Mouse (Mus musculus) intestine, embryonic 15.5 days (tissue): ENCODE results near the gene Llcfc1. TPM values are rescaled to one million over a fixed set of nuclear protein-coding genes. Genes with fewer than 3 reads are reported as not detected.

Experiments
- ATAC-seq: fragments of 200-750 bp; cut with Nextera tagmentation; 2 replicates; pipeline ENCODE4 v1.8.0; 2017; ENCODE audit warnings: moderate TSS enrichment, moderate library complexity
- H3K27ac ChIP-seq: fragments of 300-500 bp; sonication (generic); 2 replicates; pipeline ENCODE4 v1.5.1; 2015; ENCODE audit warnings: mild to moderate bottlenecking, inconsistent platforms
- H3K27me3 ChIP-seq: fragments of 300-500 bp; sonication (generic); replicated peaks from 2 replicates; pipeline ENCODE4 v1.6.1; 2015; ENCODE audit warnings: inconsistent platforms
- H3K36me3 ChIP-seq: fragments of 300-500 bp; sonication (generic); 2 replicates; pipeline ENCODE4 v1.6.1; 2015; ENCODE audit warnings: inconsistent platforms
- H3K4me1 ChIP-seq: fragments of 300-500 bp; sonication (generic); replicated peaks from 2 replicates; pipeline ENCODE4 v1.6.1; 2015; ENCODE audit warnings: inconsistent platforms
- H3K4me2 ChIP-seq: fragments of 300-500 bp; sonication (generic); replicated peaks from 2 replicates; pipeline ENCODE4 v1.6.1; 2015; ENCODE audit warnings: mild to moderate bottlenecking, inconsistent platforms
- H3K4me3 ChIP-seq: fragments of 300-500 bp; sonication (generic); replicated peaks from 2 replicates; pipeline ENCODE4 v1.5.1; 2015; ENCODE audit warnings: inconsistent platforms
- H3K9ac ChIP-seq: fragments of 300-500 bp; sonication (generic); 2 replicates; pipeline ENCODE4 v1.6.1; 2015; ENCODE audit warnings: inconsistent platforms
- H3K9me3 ChIP-seq: fragments of 300-500 bp; sonication (generic); 2 replicates; pipeline ENCODE4 v1.6.1; 2016; ENCODE audit warnings: inconsistent platforms
- WGBS: fragments of 180-500 bp; shearing (Covaris S2); methylation state at CpG from one replicate; pipeline ENCODE4 v1.1.7; 2015; 5-methylcytosine and 5-hydroxymethylcytosine counted together
- polyA plus RNA-seq: library from polyadenylated mRNA; unstranded; fragments of >200 nt; fragmentation: Nextera tagmentation; extraction: Ambion mirVana; gene quantifications from 2 replicates; pipeline ENCODE4 v1.2.1, GENCODE M21; 2015

Llcfc1 gene
- polyA plus RNA-seq, 1 experiment from 2014 or later: 0.34 TPM

DNA sequence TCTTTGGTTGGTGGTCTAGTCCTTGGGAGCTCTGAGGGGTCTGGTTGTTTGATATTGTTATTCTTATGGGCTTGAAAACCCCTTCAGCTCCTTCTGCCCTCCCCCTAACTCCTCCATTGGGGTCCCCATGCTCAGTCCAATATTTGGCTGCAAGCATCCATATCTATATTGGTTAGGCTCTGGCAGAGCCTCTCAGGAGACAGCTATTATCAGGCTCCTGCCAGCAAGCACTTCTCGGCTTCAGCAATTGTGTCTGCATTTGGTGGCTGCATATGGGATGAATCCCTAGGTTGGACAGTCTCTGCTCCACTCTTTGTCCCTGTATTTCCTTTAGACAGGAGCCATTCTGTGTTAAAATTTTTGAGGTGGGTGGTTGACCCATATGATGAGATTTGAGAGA lies 26.1 kb downstream of the Llcfc1 start:
- Histone ChIP-seq H3K4me2 (no peak overlapping the region), H3K9me3 (no peaks in the 10 kb centered on the region), H3K9ac (no peak overlapping the region), H3K36me3 (no peaks in the 10 kb centered on the region), H3K4me3 (no peak overlapping the region), H3K27ac (no peak overlapping the region), H3K4me1 (no peaks in the 10 kb centered on the region), H3K27me3 (no peaks in the 10 kb centered on the region)
- 68% methylated on average over 1 of the region's 1 CpGs for WGBS
- no peak for ATAC-seq

DNA sequence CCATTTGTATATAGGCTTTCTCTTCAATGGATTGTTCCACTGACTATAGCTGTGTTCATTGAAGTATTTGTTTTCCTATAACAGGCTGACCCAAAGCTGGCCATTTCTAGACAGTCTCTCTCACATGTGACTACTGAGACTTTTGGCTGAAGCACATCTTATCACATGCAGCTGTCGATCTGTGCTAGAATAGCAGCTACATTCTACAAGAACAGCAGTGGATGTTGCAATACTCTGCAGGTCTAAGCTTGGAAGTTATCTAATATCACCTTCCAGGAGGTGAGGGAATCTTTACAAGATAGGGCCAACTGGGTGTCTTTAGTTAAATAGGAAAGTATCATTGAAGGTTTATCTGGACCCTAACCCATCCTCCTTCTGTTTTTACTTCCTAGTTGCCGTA lies 37.2 kb downstream of the Llcfc1 start:
- H3K36me3 ChIP-seq: no peaks in the 10 kb centered on the region
- H3K4me3 ChIP-seq: no peak overlapping the region
- H3K9ac ChIP-seq: no peak overlapping the region
- no peak overlapping the region for H3K27ac ChIP-seq
- H3K4me1 ChIP-seq: no peaks in the 10 kb centered on the region
- no peaks in the 10 kb centered on the region for H3K9me3 ChIP-seq
- no peak for ATAC-seq
- WGBS: 88% methylated on average over 2 of the region's 2 CpGs
- H3K4me2 ChIP-seq: no peak overlapping the region
- H3K27me3 ChIP-seq: no peaks in the 10 kb centered on the region

DNA sequence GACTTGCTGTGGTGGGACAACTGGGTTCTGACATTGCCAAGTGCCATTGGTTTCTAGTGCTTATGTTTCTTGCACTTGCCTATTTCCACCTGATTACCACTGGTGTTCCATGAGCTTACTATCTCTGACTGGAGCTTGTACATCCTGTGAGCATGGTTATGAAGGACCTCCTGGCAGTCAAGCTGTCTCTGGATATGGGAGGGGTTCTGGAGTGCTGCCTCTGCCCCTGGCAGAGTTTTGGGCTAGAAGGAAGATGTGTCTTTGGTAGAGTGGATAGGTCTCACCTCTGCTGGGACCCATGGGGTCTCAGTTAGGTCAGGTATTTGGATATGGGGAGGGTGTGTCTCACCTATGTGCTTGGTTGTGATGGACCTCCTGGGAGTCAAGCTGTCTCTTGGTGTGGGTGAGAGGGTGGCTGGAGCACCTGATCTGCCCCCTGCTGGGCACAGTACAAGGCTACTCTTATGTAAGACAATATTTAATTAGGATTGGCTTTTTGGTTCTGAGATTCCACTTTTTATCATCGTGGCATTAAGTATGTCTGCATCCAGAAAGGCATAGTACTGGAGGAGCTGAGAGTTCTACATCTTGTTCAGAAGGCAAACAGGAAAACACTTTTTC lies 43.9 kb downstream of the Llcfc1 start:
- 84% methylated on average over 1 of the region's 1 CpGs for WGBS
- Histone ChIP-seq H3K4me1 (no peaks in the 10 kb centered on the region), H3K36me3 (no peaks in the 10 kb centered on the region), H3K9me3 (no peaks in the 10 kb centered on the region), H3K27me3 (no peaks in the 10 kb centered on the region), H3K9ac (no peak overlapping the region), H3K27ac (no peak overlapping the region), H3K4me3 (no peak overlapping the region), H3K4me2 (no peak overlapping the region)
- no peak for ATAC-seq

DNA sequence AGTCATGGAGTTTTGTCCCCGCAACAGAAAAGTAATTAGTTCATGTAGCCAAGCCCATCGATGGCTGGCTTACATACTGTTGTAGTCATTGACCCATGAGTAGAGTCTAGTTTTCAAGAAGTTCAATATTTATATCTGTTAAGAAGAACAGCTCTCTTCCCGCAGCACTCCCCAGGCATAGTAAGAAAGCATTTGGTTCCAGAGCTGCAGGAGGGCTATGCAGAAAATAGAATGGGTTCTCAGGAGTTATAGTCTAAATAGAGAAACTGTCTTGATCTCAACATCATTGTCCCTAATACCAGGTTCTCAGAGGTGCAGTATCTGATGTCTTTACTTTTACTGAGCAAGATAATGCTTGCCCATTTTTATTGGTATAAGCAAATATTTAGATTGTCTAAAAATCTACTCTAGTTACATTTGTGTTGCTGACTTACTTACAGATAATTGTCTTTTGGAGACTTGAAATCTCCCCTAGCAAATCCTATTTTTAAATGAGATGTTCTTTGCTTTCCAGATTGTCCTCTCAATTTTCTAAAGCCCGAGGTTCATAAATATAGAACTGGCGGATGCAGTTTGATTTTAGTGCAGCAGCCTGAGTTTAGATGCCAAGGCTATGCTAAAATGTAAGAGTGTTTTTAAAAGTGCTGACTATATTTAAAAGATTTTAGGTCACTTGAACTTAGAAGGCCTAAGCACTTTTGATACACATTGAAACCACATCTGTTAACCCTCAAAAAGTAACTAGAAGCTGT lies 50.7 kb downstream of the Llcfc1 start:
- no peak overlapping the region for H3K4me2 ChIP-seq
- H3K27me3 ChIP-seq: no peaks in the 10 kb centered on the region
- H3K4me1 ChIP-seq: no peaks in the 10 kb centered on the region
- no peak overlapping the region for H3K9ac ChIP-seq
- no peak overlapping the region for H3K27ac ChIP-seq
- ATAC-seq: no peak
- no peaks in the 10 kb centered on the region for H3K9me3 ChIP-seq
- 86% methylated on average over 5 of the region's 5 CpGs for WGBS
- H3K36me3 ChIP-seq: no peaks in the 10 kb centered on the region
- no peak overlapping the region for H3K4me3 ChIP-seq

Other genes with a start within 250 kb of the Llcfc1 start
- gene Gm10334, start 238.3 kb upstream of the Llcfc1 start, polyA plus RNA-seq: 27.6 and 96.4 TPM in 2 replicates
- 139 and 422 TPM in 2 replicates for gene Prss1, start 225.5 kb upstream of the Llcfc1 start, polyA plus RNA-seq
- 44.4 and 169 TPM in 2 replicates for gene Prss2, start 162.6 kb upstream of the Llcfc1 start, polyA plus RNA-seq
- gene Ephb6, start 78.9 kb upstream of the Llcfc1 start, polyA plus RNA-seq: 7.7 and 9.8 TPM in 2 replicates
- 0.40 and 0.51 TPM in 2 replicates for gene Trpv6, start 48.0 kb upstream of the Llcfc1 start, polyA plus RNA-seq
- 0.14 and 0.16 TPM in 2 replicates for gene Trpv5, start 3.7 kb upstream of the Llcfc1 start, polyA plus RNA-seq
- 3.2 and 5.2 TPM in 2 replicates for gene Kel, start 19.9 kb downstream of the Llcfc1 start, polyA plus RNA-seq
- not detected in 2 replicates for gene Olfr459, start 90.7 kb downstream of the Llcfc1 start, polyA plus RNA-seq
- not detected in 2 replicates for gene Pip, start 163.1 kb downstream of the Llcfc1 start, polyA plus RNA-seq
- not detected in 2 replicates for gene Sval2, start 168.6 kb downstream of the Llcfc1 start, polyA plus RNA-seq